Mouse (Mus musculus) liver, postnatal 0 days (tissue): Measurements from ENCODE around the gene Ndufv2. TPM values are rescaled to one million over a fixed set of nuclear protein-coding genes. Genes with fewer than 3 reads are reported as not detected.
"Not testable (repeated sequence)": the region's sequence is repeated elsewhere in the genome, so short reads cannot be mapped to it uniquely, and the experiment has no call there.

Source experiments
- ATAC-seq: fragments of 200-750 bp; cut with Nextera tagmentation; 2 replicates; pipeline ENCODE4 v1.8.0; 2017; ENCODE audit warnings: mild to moderate bottlenecking, moderate library complexity
- DNase-seq: peaks from one replicate; pipeline ENCODE4 v3.0.0-alpha.2; 2016
- H3K27ac ChIP-seq: fragments of 300-500 bp; sonication (generic); 2 replicates; pipeline ENCODE4 v1.5.1; 2014; ENCODE audit warnings: antibody characterized with exemption, moderate library complexity, mild to moderate bottlenecking, low read depth
- H3K27me3 ChIP-seq: fragments of 300-500 bp; sonication (generic); 2 replicates; pipeline ENCODE4 v1.6.1; 2014; ENCODE audit warnings: low read length, control low read depth, mixed read lengths; ENCODE audit not compliant: insufficient read depth
- H3K36me3 ChIP-seq: fragments of 300-500 bp; sonication (generic); replicated peaks from 2 replicates; pipeline ENCODE4 v1.6.1; 2014; ENCODE audit warnings: mild to moderate bottlenecking, control low read depth, low read length, moderate library complexity, mixed read lengths; ENCODE audit not compliant: insufficient read depth
- H3K4me1 ChIP-seq: fragments of 300-500 bp; sonication (generic); 2 replicates; pipeline ENCODE4 v1.6.1; 2014; ENCODE audit warnings: antibody characterized with exemption, mild to moderate bottlenecking, control low read depth; ENCODE audit not compliant: insufficient read depth
- H3K4me2 ChIP-seq: fragments of 300-500 bp; sonication (generic); 2 replicates; pipeline ENCODE4 v1.6.1; 2014; ENCODE audit warnings: low read depth, mild to moderate bottlenecking, low read length, moderate library complexity, mixed read lengths
- H3K4me3 ChIP-seq: fragments of 300-500 bp; sonication (generic); 2 replicates; pipeline ENCODE4 v1.5.1; 2014; ENCODE audit warnings: low read depth, low read length
- H3K9ac ChIP-seq: fragments of 300-500 bp; sonication (generic); replicated peaks from 2 replicates; pipeline ENCODE4 v1.6.1; 2014; ENCODE audit warnings: mild to moderate bottlenecking, moderate library complexity
- H3K9me3 ChIP-seq: fragments of 300-500 bp; sonication (generic); 2 replicates; pipeline ENCODE4 v1.6.1; 2016; ENCODE audit warnings: mild to moderate bottlenecking, control low read depth, low read length, mixed read lengths
- CTCF ChIP-seq: sonication (generic); IDR thresholded peaks from 2 replicates; pipeline ENCODE4 v1.5.1; 2016; ENCODE audit warnings: antibody characterized with exemption, low read depth
- EP300 ChIP-seq: IDR thresholded peaks from 2 replicates; pipeline ENCODE4 v1.6.1; 2016; ENCODE audit warnings: antibody characterized with exemption, low read depth, mild to moderate bottlenecking
- WGBS: fragments of 180-500 bp; shearing (Covaris S2); extraction: QIAGEN DNeasy Blood & Tissue Kit; methylation state at CpG from one replicate; pipeline ENCODE4 v1.1.7; 2014; ENCODE audit not compliant: insufficient replicate concordance; 5-methylcytosine and 5-hydroxymethylcytosine counted together
- polyA plus RNA-seq: library from polyadenylated mRNA; unstranded; fragments of >200 nt; fragmentation: Nextera tagmentation; extraction: Ambion mirVana; gene quantifications from 2 replicates; pipeline ENCODE4 v1.2.1, GENCODE M21; 2015

Gene Ndufv2
- polyA plus RNA-seq, 1 experiment from 2014 or later, result 286 TPM

- ATAC-seq, result peak; percentile 76
Measured at GRCm38 (mm10) chr17:66076174-66076927, 25.0 kb downstream of the Ndufv2 start.

GRCm38 (mm10) chr17:66075827-66076173, 25.6 kb downstream of the Ndufv2 start:
- Histone ChIP-seq H3K4me2 (peak overlapping the region; percentile 79), H3K9ac (peak overlapping the region; percentile 82), H3K27me3 (no peaks in the 10 kb centered on the region), H3K27ac (peak overlapping the region; percentile 98), H3K9me3 (no peaks in the 10 kb centered on the region), H3K4me1 (peaks cover 6% of the 10 kb centered on the region; the same call in 1 of the 2 replicates), H3K4me3 (peak overlapping the region; percentile 88), H3K36me3 (peaks cover 13% of the 10 kb centered on the region)
- 4% methylated on average over 12 of the region's 12 CpGs for whole genome bisulfite sequencing
- DNase-seq (peak; percentile 23), ATAC-seq (no peak)
- TF ChIP-seq EP300 (no peak), CTCF (no peak)

More at GRCm38 (mm10) chr17:66076174-66076927, 25.0 kb downstream of the Ndufv2 start:
- Histone ChIP-seq H3K9ac (peak overlapping the region; percentile 82), H3K4me1 (peaks cover 6% of the 10 kb centered on the region; the same call in 1 of the 2 replicates), H3K4me2 (peak overlapping the region; percentile 79), H3K9me3 (no peaks in the 10 kb centered on the region), H3K27ac (peak overlapping the region; percentile 98), H3K4me3 (peak overlapping the region; percentile 88), H3K27me3 (no peaks in the 10 kb centered on the region), H3K36me3 (peaks cover 16% of the 10 kb centered on the region)
- TF ChIP-seq CTCF, result no peak
- no peak for TF ChIP-seq EP300
- DNase-seq, result peak; percentile 61
- WGBS, result 1% methylated on average over 60 of the region's 95 CpGs

- no peaks in the 10 kb centered on the region for H3K9me3 ChIP-seq
- H3K4me1 ChIP-seq, result peaks cover 6% of the 10 kb centered on the region; the same call in 1 of the 2 replicates
- no peak for TF ChIP-seq CTCF
- no peak for TF ChIP-seq EP300
- no peak overlapping the region for H3K27ac ChIP-seq
- no peak overlapping the region for H3K4me3 ChIP-seq
- 80% methylated on average over 7 of the region's 7 CpGs for WGBS
- no peak overlapping the region for H3K9ac ChIP-seq
- H3K36me3 ChIP-seq, result no peaks in the 10 kb centered on the region
- H3K27me3 ChIP-seq, result no peaks in the 10 kb centered on the region
- H3K4me2 ChIP-seq, result no peak overlapping the region
- ATAC-seq (no peak), DNase-seq (no peak)
Measured at GRCm38 (mm10) chr17:66073971-66074370, 27.4 kb downstream of the Ndufv2 start.

- DNase-seq, H3K27ac ChIP-seq, H3K4me2 ChIP-seq, H3K9ac ChIP-seq, H3K9me3 ChIP-seq, H3K4me1 ChIP-seq, H3K36me3 ChIP-seq, ATAC-seq, H3K4me3 ChIP-seq, H3K27me3 ChIP-seq: not testable (repeated sequence)
- WGBS, result 84% methylated on average over 2 of the region's 2 CpGs
Measured at GRCm38 (mm10) chr17:66069036-66069435, 32.3 kb downstream of the Ndufv2 start.

- Histone ChIP-seq H3K36me3 (no peaks in the 10 kb centered on the region), H3K9me3 (no peaks in the 10 kb centered on the region), H3K4me2 (no peak overlapping the region), H3K27ac (no peak overlapping the region), H3K4me1 (no peaks in the 10 kb centered on the region), H3K27me3 (no peaks in the 10 kb centered on the region), H3K9ac (no peak overlapping the region), H3K4me3 (no peak overlapping the region)
- DNase-seq (no peak), ATAC-seq (no peak)
- no peak for TF ChIP-seq CTCF
- TF ChIP-seq EP300, result no peak
- 72% methylated on average over 4 of the region's 4 CpGs for WGBS
Measured at GRCm38 (mm10) chr17:66065115-66065514, 36.2 kb downstream of the Ndufv2 start.

GRCm38 (mm10) chr17:66061241-66061938, 40.0 kb downstream of the Ndufv2 start:
- WGBS, result 64% methylated on average over 8 of the region's 8 CpGs
- no peak overlapping the region for H3K27ac ChIP-seq
- no peaks in the 10 kb centered on the region for H3K36me3 ChIP-seq
- no peaks in the 10 kb centered on the region for H3K27me3 ChIP-seq
- H3K9ac ChIP-seq, result no peak overlapping the region
- ATAC-seq, result no peak
- H3K4me1 ChIP-seq, result peaks cover 5% of the 10 kb centered on the region
- H3K9me3 ChIP-seq, result no peaks in the 10 kb centered on the region
- H3K4me3 ChIP-seq, result no peak overlapping the region
- TF ChIP-seq EP300, result no peak
- peak; percentile 45 for TF ChIP-seq CTCF
- no peak for DNase-seq
- H3K4me2 ChIP-seq, result no peak overlapping the region
